In the genomic region with DNA sequence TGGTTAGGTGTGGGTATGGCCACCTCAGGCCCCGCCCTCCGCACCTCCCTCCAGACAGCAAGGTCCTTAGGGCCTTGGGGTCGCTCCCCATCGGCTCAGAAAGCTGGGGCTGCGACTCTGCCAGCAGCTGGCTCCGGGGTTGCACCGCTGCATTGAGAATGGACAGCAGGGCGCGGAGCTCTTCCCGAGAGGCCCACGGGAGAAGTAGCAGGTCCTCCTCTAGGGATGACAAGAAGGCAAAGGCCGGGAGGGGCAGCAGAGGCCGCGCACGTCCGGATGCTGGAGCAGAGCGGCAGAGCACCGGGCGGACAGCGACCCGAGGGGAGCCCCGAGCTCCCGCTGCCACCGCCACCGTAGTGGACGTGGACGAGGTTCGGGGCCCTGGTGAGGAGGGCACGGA, we compare ENCODE assay signal across 9 mouse cellular contexts. TPM values are rescaled to one million over a fixed set of nuclear protein-coding genes. Genes with fewer than 3 reads are reported as not detected.
DNase-seq lines count a peak whose midpoint lies in the region; ATAC-seq and TF ChIP-seq lines count a peak whose summit lies in the region.
"Had no signal": no experiment of that assay in that cellular context is flagged by ENCODE, and none has a peak within 500 bp of the region (broad histone marks: within the 10 kb centered on the region; RNA-seq: fewer than 3 reads in every experiment).

A gene (plus strand): TSS at position 98 of the 400 bp plus-strand sequence.

- H3K9me3 ChIP-seq in hindbrain, embryonic 13.5 days = no peaks in the 10 kb centered on the region

- no peak within 1 kb of the TSS; the same call in 1 of the 2 replicates for H3K9ac ChIP-seq in hindbrain, embryonic 13.5 days

- peaks cover 52% of the 10 kb centered on the region for H3K27me3 ChIP-seq in hindbrain, embryonic 13.5 days

- no peak within 1 kb of the TSS for H3K27ac ChIP-seq in hindbrain, embryonic 13.5 days
- no peak within 1 kb of the TSS for H3K27ac ChIP-seq in left cerebral cortex, adult 2 months

- H3K4me2 ChIP-seq in hindbrain, embryonic 13.5 days = peak within 1 kb of the TSS; percentile 51

- H3K36me3 ChIP-seq in hindbrain, embryonic 13.5 days = no peaks in the 10 kb centered on the region

- WGBS in hindbrain, embryonic 13.5 days = 3% methylated on average over 29 of the region's 29 CpGs

- no peak for TF ChIP-seq CTCF in left cerebral cortex, adult 2 months (IDR thresholded peaks at IDR 0.05)

- peak; percentile 17 for DNase-seq in adrenal gland, postnatal 14 days
- no peak for DNase-seq in adrenal gland, postnatal 4 days (ENCODE audit: low spot score in 2 of 2)
- peak; percentile 19 for DNase-seq in ZHBTc4 (ENCODE audit: low read depth, low spot score)
- DNase-seq in lung, postnatal 14 days = peak; percentile 4
- peak; percentile 42 for DNase-seq in thymus, postnatal 14 days
- DNase-seq in left cerebral cortex, adult 2 months (ENCODE audit: extremely low spot score in 1 of 2, low spot score in 2 of 2) = no peak
- no peak for DNase-seq in spleen, postnatal 36 days (ENCODE audit: low spot score in 2 of 2)

- intact Hi-C loops in left cerebral cortex, adult 2 months (cut with DNase I) = no loop called here

- peak within 1 kb of the TSS; percentile 30 for H3K4me3 ChIP-seq in hindbrain, embryonic 13.5 days
- no peak within 1 kb of the TSS for H3K4me3 ChIP-seq in left cerebral cortex, adult 2 months

- ATAC-seq in hindbrain, embryonic 13.5 days (ENCODE audit: low FRiP score) = no peak

- peaks cover 5% of the 10 kb centered on the region for H3K4me1 ChIP-seq in hindbrain, embryonic 13.5 days (replicated peaks)

RNA-seq across cellular contexts. Expression of the gene that starts here (rescaled TPM):
- total RNA-seq in adrenal gland, postnatal 14 days (2021) = 0.23 TPM in 1 of 2 replicates, not detected in the other
- total RNA-seq in adrenal gland, postnatal 4 days (2021) = 1 to 10 TPM in 1 of 2 experiments, under 1 TPM in 1; 0.48 to 9.7 TPM
- 0.12 TPM in 1 of 2 replicates, not detected in the other for polyA plus RNA-seq in hindbrain, embryonic 13.5 days (2015; fragmentation: Nextera tagmentation; extraction: Ambion mirVana)
- total RNA-seq in left cerebral cortex, adult 2 months (2021) = under 1 TPM; 0.51 to 0.70 TPM
- polyA plus RNA-seq: small intestine, adult 2 months had no signal

Comparison
In these comparisons a context has a peak if more than half of its experiments do, and no peak if none do; other contexts are left out.
1. Peak in DNase-seq in adrenal gland, postnatal 14 days; RNA of the gene not detected or under 1 TPM.
2. DNase-seq: peak in ZHBTc4 (single experiment), lung, postnatal 14 days (single experiment) and thymus, postnatal 14 days (single experiment); none in adrenal gland, postnatal 4 days (0 of 2), left cerebral cortex, adult 2 months (0 of 2) and spleen, postnatal 36 days (0 of 2).